Mouse (Mus musculus) forebrain, embryonic 11.5 days (tissue): ENCODE results near the gene H2-Eb1. TPM values are rescaled to one million over a fixed set of nuclear protein-coding genes. Genes with fewer than 3 reads are reported as not detected.

Experiments used
- ATAC-seq: fragments of 200-750 bp; cut with Nextera tagmentation; replicated peaks from 2 replicates; pipeline ENCODE4 v1.8.0; 2017; ENCODE audit warnings: moderate TSS enrichment; ENCODE audit not compliant: low FRiP score
- DNase-seq: peaks from one replicate; pipeline ENCODE4 v3.0.0-alpha.2; 2017; ENCODE audit warnings: low spot score
- H3K27ac ChIP-seq: fragments of 300-500 bp; sonication (generic); 2 replicates; pipeline ENCODE4 v1.5.1; 2014; ENCODE audit warnings: low read depth, low read length
- H3K27me3 ChIP-seq: fragments of 300-500 bp; sonication (generic); 2 replicates; pipeline ENCODE4 v1.6.1; 2014; ENCODE audit warnings: mild to moderate bottlenecking, low read length, mixed read lengths; ENCODE audit not compliant: control insufficient read depth, insufficient read depth
- H3K36me3 ChIP-seq: fragments of 300-500 bp; sonication (generic); 2 replicates; pipeline ENCODE4 v1.6.1; 2014; ENCODE audit warnings: mild to moderate bottlenecking, low read length, moderate library complexity, mixed read lengths; ENCODE audit not compliant: control insufficient read depth, insufficient read depth
- H3K4me1 ChIP-seq: fragments of 300-500 bp; sonication (generic); replicated peaks from 2 replicates; pipeline ENCODE4 v1.6.1; 2014; ENCODE audit warnings: low read length, mixed read lengths; ENCODE audit not compliant: control insufficient read depth, insufficient read depth
- H3K4me2 ChIP-seq: fragments of 300-500 bp; sonication (generic); 2 replicates; pipeline ENCODE4 v1.6.1; 2014; ENCODE audit warnings: low read depth, mild to moderate bottlenecking, low read length, moderate library complexity, mixed read lengths; ENCODE audit not compliant: severe bottlenecking
- H3K4me3 ChIP-seq: fragments of 300-500 bp; sonication (generic); 2 replicates; pipeline ENCODE4 v1.5.1; 2014; ENCODE audit warnings: low read depth, low read length
- H3K9ac ChIP-seq: fragments of 300-500 bp; sonication (generic); 2 replicates; pipeline ENCODE4 v1.6.1; 2014; ENCODE audit warnings: low read length
- H3K9me3 ChIP-seq: fragments of 300-500 bp; sonication (generic); 2 replicates; pipeline ENCODE4 v1.6.1; 2016; ENCODE audit warnings: low read length, mixed read lengths; ENCODE audit not compliant: control insufficient read depth
- WGBS: fragments of 180-500 bp; shearing (Covaris S2); extraction: QIAGEN DNeasy Blood & Tissue Kit; methylation state at CpG from one replicate; pipeline ENCODE4 v1.1.7; 2014; 5-methylcytosine and 5-hydroxymethylcytosine counted together
- polyA plus RNA-seq: library from polyadenylated mRNA; unstranded; fragments of >200 nt; fragmentation: Nextera tagmentation; extraction: Ambion mirVana; gene quantifications from 2 replicates; pipeline ENCODE4 v1.2.1, GENCODE M21; 2014

Gene H2-Eb1
- polyA plus RNA-seq, 1 experiment from 2014 or later = 0.92 TPM

- H3K9ac ChIP-seq = no peak overlapping the region
- no peaks in the 10 kb centered on the region for H3K4me1 ChIP-seq
- H3K27ac ChIP-seq = no peak overlapping the region
- no peak for DNase-seq
- no peaks in the 10 kb centered on the region; the same call in 1 of the 2 replicates for H3K27me3 ChIP-seq
- H3K4me3 ChIP-seq = no peak overlapping the region
- WGBS = 57% methylated on average over 2 of the region's 2 CpGs
- no peaks in the 10 kb centered on the region for H3K9me3 ChIP-seq
- ATAC-seq = no peak
- no peak overlapping the region for H3K4me2 ChIP-seq
- H3K36me3 ChIP-seq = no peaks in the 10 kb centered on the region
Measured at GRCm38 (mm10) chr17:34293533-34293932, 12.1 kb upstream of the H2-Eb1 start.

DNA sequence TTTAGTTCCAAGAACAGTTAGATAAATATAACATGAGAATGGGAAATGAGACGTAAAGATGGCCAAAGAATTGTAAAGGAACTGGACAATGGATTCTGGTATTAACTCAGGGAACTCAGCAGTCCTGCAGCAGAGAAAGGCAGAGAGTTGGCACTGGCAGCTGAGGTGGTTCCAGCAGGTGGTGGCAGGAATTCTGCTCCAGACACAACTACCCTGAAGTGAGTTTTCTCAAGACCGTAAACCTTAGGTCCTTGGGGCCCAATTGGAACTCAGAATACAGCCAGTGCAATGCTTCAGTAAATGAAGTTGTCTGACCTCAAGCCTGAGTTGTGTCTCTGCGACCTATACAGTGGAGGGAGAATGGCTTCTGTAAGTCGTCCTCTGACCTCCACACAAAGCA, 11.4 kb upstream of the H2-Eb1 start:
- Histone ChIP-seq H3K4me1 (no peaks in the 10 kb centered on the region), H3K9me3 (no peaks in the 10 kb centered on the region), H3K4me3 (no peak overlapping the region), H3K9ac (no peak overlapping the region), H3K4me2 (no peak overlapping the region), H3K27me3 (no peaks in the 10 kb centered on the region; the same call in 1 of the 2 replicates), H3K27ac (no peak overlapping the region), H3K36me3 (no peaks in the 10 kb centered on the region)
- WGBS = 74% methylated on average over 4 of the region's 4 CpGs
- ATAC-seq (no peak), DNase-seq (no peak)

DNA sequence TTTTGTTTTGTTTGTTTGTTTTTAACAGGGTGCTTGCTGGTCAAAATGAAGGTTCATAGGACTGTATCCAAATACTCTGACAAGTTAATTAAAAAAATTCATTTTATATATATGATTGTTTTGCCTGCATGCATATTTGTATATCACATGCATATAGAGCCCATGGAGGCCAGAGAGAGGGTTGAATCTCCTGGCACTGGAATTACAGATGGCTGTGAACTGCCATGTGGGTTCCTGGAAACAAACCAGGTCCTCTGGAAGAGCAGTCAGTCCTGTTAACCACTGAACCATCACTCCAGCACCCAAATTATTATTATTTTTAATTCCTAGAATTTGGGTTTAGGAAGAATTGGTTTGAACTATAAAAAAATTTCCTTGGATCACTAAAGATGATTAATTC, 10.4 kb upstream of the H2-Eb1 start:
- Histone ChIP-seq H3K4me1 (no peaks in the 10 kb centered on the region), H3K27ac (no peak overlapping the region), H3K9me3 (no peaks in the 10 kb centered on the region), H3K4me3 (no peak overlapping the region), H3K9ac (no peak overlapping the region), H3K36me3 (no peaks in the 10 kb centered on the region), H3K4me2 (no peak overlapping the region), H3K27me3 (no peaks in the 10 kb centered on the region; the same call in 1 of the 2 replicates)
- ATAC-seq = no peak
- DNase-seq = no peak

GRCm38 (mm10) chr17:34295891-34296794, 9.5 kb upstream of the H2-Eb1 start:
- no peak overlapping the region for H3K27ac ChIP-seq
- H3K9ac ChIP-seq = peak overlapping the region; percentile 35; the same call in 1 of the 2 replicates
- H3K4me2 ChIP-seq = peak overlapping the region; percentile 47; the same call in 1 of the 2 replicates
- no peaks in the 10 kb centered on the region for H3K9me3 ChIP-seq
- WGBS = 22% methylated on average over 23 of the region's 23 CpGs
- ATAC-seq (0 out of 2 replicates have a peak, but pooled peaks have one; percentile 27), DNase-seq (no peak)
- H3K36me3 ChIP-seq = no peaks in the 10 kb centered on the region
- no peaks in the 10 kb centered on the region for H3K4me1 ChIP-seq
- peak overlapping the region; percentile 21; the same call in 1 of the 2 replicates for H3K4me3 ChIP-seq
- no peaks in the 10 kb centered on the region; the same call in 1 of the 2 replicates for H3K27me3 ChIP-seq

DNA sequence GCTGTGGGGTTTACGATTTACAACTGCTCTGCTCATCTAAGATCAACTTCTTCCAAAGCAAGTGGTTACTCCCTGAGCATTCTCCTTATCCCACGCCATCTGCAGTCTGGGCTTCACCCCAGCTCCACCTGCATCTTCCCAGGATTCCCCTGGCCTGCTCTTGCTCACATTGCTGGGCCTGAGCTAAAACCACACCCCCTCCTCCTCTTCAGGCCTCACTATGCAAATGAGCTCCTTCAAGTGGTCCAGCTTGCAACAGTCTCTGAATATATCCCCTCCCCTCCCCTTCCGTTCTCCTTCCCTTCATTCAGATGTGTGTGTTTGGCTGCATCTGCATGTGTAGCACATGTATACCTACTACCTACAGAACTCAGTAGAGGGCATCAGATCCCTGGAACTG, 6.3 kb upstream of the H2-Eb1 start:
- Histone ChIP-seq H3K9ac (no peak overlapping the region), H3K4me2 (no peak overlapping the region), H3K36me3 (no peaks in the 10 kb centered on the region), H3K4me1 (no peaks in the 10 kb centered on the region), H3K27ac (no peak overlapping the region), H3K9me3 (no peaks in the 10 kb centered on the region), H3K4me3 (no peak overlapping the region), H3K27me3 (no peaks in the 10 kb centered on the region; the same call in 1 of the 2 replicates)
- ATAC-seq (no peak), DNase-seq (no peak)
- WGBS = 65% methylated on average over 3 of the region's 3 CpGs

- Histone ChIP-seq H3K4me1 (no peaks in the 10 kb centered on the region), H3K36me3 (no peaks in the 10 kb centered on the region), H3K4me3 (no peak overlapping the region), H3K4me2 (no peak overlapping the region), H3K27me3 (no peaks in the 10 kb centered on the region; the same call in 1 of the 2 replicates), H3K9ac (no peak overlapping the region), H3K27ac (no peak overlapping the region), H3K9me3 (no peaks in the 10 kb centered on the region)
- 84% methylated on average over 8 of the region's 8 CpGs for WGBS
- ATAC-seq (no peak), DNase-seq (no peak)
Measured at GRCm38 (mm10) chr17:34300071-34300470, 5.6 kb upstream of the H2-Eb1 start.

- Histone ChIP-seq H3K4me3 (no peak overlapping the region), H3K27me3 (no peaks in the 10 kb centered on the region; the same call in 1 of the 2 replicates), H3K4me2 (no peak overlapping the region), H3K9me3 (no peaks in the 10 kb centered on the region), H3K27ac (no peak overlapping the region), H3K4me1 (no peaks in the 10 kb centered on the region), H3K36me3 (no peaks in the 10 kb centered on the region), H3K9ac (no peak overlapping the region)
- no peak for ATAC-seq
- WGBS = 81% methylated on average over 23 of the region's 23 CpGs
- DNase-seq = no peak
Measured at GRCm38 (mm10) chr17:34300691-34301566, 4.7 kb upstream of the H2-Eb1 start.

DNA sequence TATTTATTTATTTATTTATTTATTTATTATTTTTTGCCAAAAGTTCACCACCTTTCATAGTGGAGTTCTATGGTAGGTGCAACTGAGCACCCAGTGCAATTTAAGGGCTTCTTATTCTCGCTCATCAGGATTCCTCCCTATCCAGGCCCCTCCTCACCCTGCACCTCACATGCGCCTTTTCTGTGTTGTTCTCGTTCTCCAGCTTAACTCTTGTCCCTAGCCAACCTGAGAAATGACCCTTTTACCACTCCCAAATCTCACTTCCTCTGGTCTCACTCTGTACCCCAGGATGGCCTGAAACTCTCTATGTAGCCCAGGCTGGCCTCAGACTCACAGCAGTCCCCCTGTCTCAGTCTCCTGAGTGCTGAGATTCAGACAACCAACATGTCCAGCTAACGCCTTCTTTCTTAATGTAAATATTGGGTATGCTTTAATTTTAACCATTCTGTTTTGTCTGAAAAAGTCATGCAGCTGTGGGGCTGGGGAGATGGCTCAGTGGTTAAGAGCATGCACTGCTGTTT, 3.9 kb upstream of the H2-Eb1 start:
- H3K9me3 ChIP-seq = no peaks in the 10 kb centered on the region
- ATAC-seq = no peak
- H3K4me3 ChIP-seq = no peak overlapping the region
- H3K4me1 ChIP-seq = no peaks in the 10 kb centered on the region
- H3K9ac ChIP-seq = no peak overlapping the region
- WGBS = 88% methylated on average over 4 of the region's 4 CpGs
- H3K36me3 ChIP-seq = no peaks in the 10 kb centered on the region
- H3K27me3 ChIP-seq = no peaks in the 10 kb centered on the region; the same call in 1 of the 2 replicates
- DNase-seq = no peak
- no peak overlapping the region for H3K4me2 ChIP-seq
- no peak overlapping the region for H3K27ac ChIP-seq
